Mouse (Mus musculus) regulatory T cell (primary cell): Measurements from ENCODE around the gene Rorb.

Source experiments
- in situ Hi-C: fragments of 300-600 bp; cut with MboI, MseI; formaldehyde crosslinking; loops from one replicate; pipeline ENCODE4 v1.15.1; 2025; ENCODE audit warnings: high pct_unique_total_duplicates

Gene Rorb

GRCm38 (mm10) chr19:18889117-18889627 lies 221.8 kb downstream of the Rorb start:
- in situ Hi-C loops: no loop called here

GRCm38 (mm10) chr19:18888491-18889116 lies 222.4 kb downstream of the Rorb start:
- in situ Hi-C loops: no loop called here

- in situ Hi-C loops: no loop called here
Measured at GRCm38 (mm10) chr19:18887646-18888407, 223.2 kb downstream of the Rorb start.

- in situ Hi-C loops: no loop called here
Measured at GRCm38 (mm10) chr19:18881162-18881561, 229.8 kb downstream of the Rorb start.
